Mouse (Mus musculus): ENCODE results near the gene Iqgap1. TPM values are rescaled to one million over a fixed set of nuclear protein-coding genes. Genes with fewer than 3 reads are reported as not detected.

Iqgap1 gene
- total and polyA plus RNA-seq, 2 experiments from 2014 or later: 11.5 to 35.9 TPM

DNA sequence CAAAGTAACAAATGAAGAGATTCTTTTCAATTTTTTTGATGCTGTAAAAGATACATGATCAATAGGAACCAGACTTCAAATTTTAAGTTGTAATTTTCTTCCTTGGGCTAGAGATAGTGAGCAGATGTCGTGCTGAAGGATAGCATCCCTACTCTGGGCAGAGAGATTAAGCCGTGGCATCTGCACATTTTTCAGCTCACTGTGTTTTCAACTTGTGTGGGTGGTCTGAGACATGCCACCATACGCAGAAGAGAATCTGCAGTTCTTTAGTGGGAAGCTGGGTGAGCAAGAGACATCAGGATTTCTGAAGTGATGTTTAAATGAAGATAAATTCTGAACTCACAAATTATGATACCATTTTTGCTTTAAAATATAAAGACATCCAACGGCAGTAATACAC is 19.4 kb downstream of the Iqgap1 start:
- no peak overlapping the region for H3K4me2 ChIP-seq (ENCODE audit: low read depth)
- DNase-seq: no peak
- WGBS: 74% methylated on average over 4 of the region's 4 CpGs

DNA sequence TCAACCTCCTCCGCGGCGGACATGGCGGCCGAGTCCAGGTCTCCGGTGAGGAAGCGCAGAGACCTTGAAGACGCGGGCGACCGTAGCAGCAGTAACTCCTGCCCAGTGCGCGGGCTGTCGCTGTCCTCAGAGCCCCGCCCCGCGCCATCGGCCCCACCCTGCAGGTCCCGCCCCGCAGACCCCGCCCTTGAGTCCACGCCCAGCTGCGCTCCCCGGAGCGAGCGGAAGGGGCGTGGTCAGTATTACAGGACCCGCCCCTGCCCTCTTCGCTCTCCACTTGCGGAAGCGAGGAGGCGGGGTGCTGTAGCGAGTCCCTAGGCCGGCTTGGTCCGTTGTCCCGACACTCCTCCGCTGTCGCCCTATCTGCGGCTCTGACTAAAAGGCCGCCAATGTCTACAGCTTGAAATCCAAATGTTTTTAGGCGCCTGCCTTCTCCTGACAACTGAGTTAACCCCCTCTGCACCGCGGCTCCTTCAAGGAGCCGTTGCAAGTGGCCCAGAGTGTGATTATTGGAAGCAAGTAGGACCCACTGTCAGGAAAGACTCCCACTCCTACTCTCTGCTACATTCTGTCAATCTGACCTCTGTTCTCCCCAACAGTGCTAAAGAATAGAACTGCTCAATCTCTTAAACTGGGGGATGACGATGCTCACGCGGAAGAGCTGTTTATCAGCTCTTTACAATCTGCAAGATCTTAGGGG is 22.5 kb downstream of the Iqgap1 start:
- H3K36me3 ChIP-seq (ENCODE audit: insufficient read depth): peaks cover 15% of the 10 kb centered on the region
- ATAC-seq (peak; percentile 98), DNase-seq (peak; percentile 96)
- peak overlapping the region; percentile 73 for H3K27ac ChIP-seq (ENCODE audit: low read depth, low read length)
- WGBS: under 1% methylated on average over 43 of the region's 47 CpGs
- TF ChIP-seq CTCF (IDR thresholded peaks at IDR 0.05; ENCODE audit: low read depth): peak; percentile 30; the same call in 1 of the 2 replicates
- H3K9me3 ChIP-seq (ENCODE audit: low read length): no peaks in the 10 kb centered on the region
- peaks cover 10% of the 10 kb centered on the region; the same call in 1 of the 2 replicates for H3K4me1 ChIP-seq (ENCODE audit: insufficient read depth)
- peak overlapping the region; percentile 94 for H3K4me3 ChIP-seq (ENCODE audit: low read depth, low read length)
- no peaks in the 10 kb centered on the region for H3K27me3 ChIP-seq (ENCODE audit: insufficient read depth, low read length)
- H3K4me2 ChIP-seq (ENCODE audit: low read depth): peak overlapping the region; percentile 84
- H3K9ac ChIP-seq: peak overlapping the region; percentile 90

More for the DNA sequence above, 19.4 kb downstream of the Iqgap1 start:
- no peak overlapping the region for H3K9ac ChIP-seq
- no peaks in the 10 kb centered on the region for H3K9me3 ChIP-seq (ENCODE audit: low read length)
- H3K4me3 ChIP-seq (ENCODE audit: low read depth, low read length): no peak overlapping the region
- ATAC-seq: no peak
- no peaks in the 10 kb centered on the region for H3K36me3 ChIP-seq (ENCODE audit: insufficient read depth)
- no peak overlapping the region for H3K27ac ChIP-seq (ENCODE audit: low read depth, low read length)
- H3K27me3 ChIP-seq (ENCODE audit: insufficient read depth, low read length): no peaks in the 10 kb centered on the region
- H3K4me1 ChIP-seq (ENCODE audit: insufficient read depth): peaks cover 10% of the 10 kb centered on the region; the same call in 1 of the 2 replicates
- TF ChIP-seq CTCF (IDR thresholded peaks at IDR 0.05; ENCODE audit: low read depth): no peak

DNA sequence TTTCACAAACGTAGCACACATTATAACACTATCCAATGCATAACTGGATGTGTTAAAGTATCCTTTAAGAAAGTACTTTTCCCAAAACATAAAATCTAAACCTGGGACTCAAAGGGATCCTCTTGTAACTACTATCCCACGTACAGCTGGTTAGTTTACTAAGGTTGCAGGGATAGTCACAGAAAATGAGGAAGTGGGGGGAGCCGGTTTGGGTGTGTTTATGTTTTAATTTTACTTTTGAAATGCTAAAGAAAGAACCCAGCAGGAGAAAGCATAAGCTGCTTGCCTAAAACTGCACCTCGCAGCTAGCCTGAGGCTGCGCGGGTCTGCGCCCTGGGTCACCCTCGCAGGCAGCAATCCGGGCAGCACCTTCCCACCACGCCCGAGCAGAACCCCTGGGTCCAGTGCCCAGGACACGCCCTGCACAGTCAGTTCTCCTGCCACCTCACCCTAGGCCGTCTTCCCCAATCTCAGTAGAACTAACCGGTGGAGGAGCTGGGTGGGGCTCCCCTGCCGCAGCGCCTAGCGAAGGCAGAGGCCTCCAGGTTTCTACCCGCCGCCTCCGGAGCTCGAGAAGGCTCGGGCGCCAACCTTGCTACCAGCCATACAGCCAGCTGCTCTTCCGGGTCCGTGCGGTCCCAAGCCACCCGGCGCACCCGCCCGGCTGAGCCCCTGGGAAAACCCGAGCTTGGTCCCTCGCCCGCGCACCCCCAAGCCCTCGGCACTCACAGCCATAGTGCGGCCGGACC is 23.2 kb downstream of the Iqgap1 start:
- H3K27me3 ChIP-seq (ENCODE audit: insufficient read depth, low read length): no peaks in the 10 kb centered on the region
- TF ChIP-seq CTCF (IDR thresholded peaks at IDR 0.05; ENCODE audit: low read depth): no peak
- DNase-seq (peak; percentile 66), ATAC-seq (peak; percentile 71; the same call in 1 of the 2 replicates)
- peak overlapping the region; percentile 90 for H3K9ac ChIP-seq
- H3K4me2 ChIP-seq (ENCODE audit: low read depth): peak overlapping the region; percentile 84
- peaks cover 21% of the 10 kb centered on the region for H3K36me3 ChIP-seq (ENCODE audit: insufficient read depth)
- H3K27ac ChIP-seq (ENCODE audit: low read depth, low read length): peak overlapping the region; percentile 73
- no peaks in the 10 kb centered on the region for H3K9me3 ChIP-seq (ENCODE audit: low read length)
- WGBS: under 1% methylated on average over 37 of the region's 37 CpGs
- H3K4me1 ChIP-seq (ENCODE audit: insufficient read depth): peaks cover 10% of the 10 kb centered on the region; the same call in 1 of the 2 replicates
- peak overlapping the region; percentile 94 for H3K4me3 ChIP-seq (ENCODE audit: low read depth, low read length)

DNA sequence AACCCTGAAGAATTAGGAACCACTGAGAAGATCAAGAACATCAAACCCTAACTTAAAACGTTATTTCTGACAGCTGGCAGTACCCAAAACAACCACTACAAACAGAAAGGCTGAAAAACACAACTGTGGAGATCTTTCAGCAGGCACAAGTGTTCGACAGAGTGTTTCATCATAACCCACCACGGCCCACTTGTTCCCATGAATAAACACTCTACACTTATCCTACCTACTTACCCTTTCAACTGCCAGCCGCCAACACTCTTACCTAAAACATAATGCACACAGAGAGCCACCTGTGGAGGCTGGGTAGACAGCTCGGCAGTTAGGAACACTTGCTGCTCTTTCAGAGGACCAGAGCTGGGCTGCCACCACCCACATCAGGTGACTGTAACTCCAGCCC is 26.5 kb downstream of the Iqgap1 start:
- Histone ChIP-seq H3K27ac (ENCODE audit: low read depth, low read length) (no peak overlapping the region), H3K27me3 (ENCODE audit: insufficient read depth, low read length) (no peaks in the 10 kb centered on the region), H3K9me3 (ENCODE audit: low read length) (no peaks in the 10 kb centered on the region), H3K9ac (no peak overlapping the region), H3K4me2 (ENCODE audit: low read depth) (no peak overlapping the region), H3K4me1 (ENCODE audit: insufficient read depth) (peaks cover 10% of the 10 kb centered on the region; the same call in 1 of the 2 replicates), H3K36me3 (ENCODE audit: insufficient read depth) (peaks cover 30% of the 10 kb centered on the region), H3K4me3 (ENCODE audit: low read depth, low read length) (no peak overlapping the region)
- WGBS: 82% methylated on average over 5 of the region's 5 CpGs
- ATAC-seq (no peak), DNase-seq (no peak)
- no peak for TF ChIP-seq CTCF (IDR thresholded peaks at IDR 0.05; ENCODE audit: low read depth)

DNA sequence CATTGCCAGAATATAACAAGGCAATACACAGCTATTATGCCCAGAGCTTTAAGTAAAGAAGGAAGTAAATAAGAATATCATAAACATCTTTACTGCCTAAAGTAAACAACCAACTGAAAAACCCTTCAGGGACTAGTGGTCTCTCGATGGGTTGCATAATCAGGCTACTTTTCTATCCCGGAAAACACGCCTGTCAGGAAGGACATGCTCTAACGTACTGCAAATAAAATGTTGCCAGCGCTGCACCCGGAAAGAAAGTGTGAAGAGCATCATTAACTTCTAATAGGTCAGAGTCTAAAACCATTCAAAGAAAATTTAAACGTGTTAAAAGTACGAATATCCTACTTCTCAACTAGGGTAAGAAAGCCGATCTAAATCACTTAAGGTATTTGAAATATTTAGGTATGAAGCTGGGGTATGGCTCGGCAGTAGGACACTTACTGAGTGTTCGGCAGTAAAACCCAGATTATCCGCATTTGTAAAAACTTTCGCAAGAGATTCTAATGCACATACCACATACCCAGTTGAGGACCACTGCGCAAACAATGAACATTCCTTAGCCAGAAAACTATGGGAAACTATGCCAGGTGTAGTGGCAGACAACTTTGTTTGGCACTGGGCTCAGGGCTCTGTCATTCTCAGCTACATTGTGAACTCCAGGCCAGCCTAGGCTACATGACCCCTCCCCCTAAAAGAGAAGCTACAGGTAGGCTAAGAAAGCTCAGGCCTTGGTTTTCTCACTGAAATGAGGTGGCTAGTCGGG is 28.8 kb downstream of the Iqgap1 start:
- peaks cover 38% of the 10 kb centered on the region for H3K36me3 ChIP-seq (ENCODE audit: insufficient read depth)
- peaks cover 6% of the 10 kb centered on the region; the same call in 1 of the 2 replicates for H3K4me1 ChIP-seq (ENCODE audit: insufficient read depth)
- H3K9ac ChIP-seq: no peak overlapping the region
- no peaks in the 10 kb centered on the region for H3K27me3 ChIP-seq (ENCODE audit: insufficient read depth, low read length)
- H3K9me3 ChIP-seq (ENCODE audit: low read length): no peaks in the 10 kb centered on the region
- no peak overlapping the region for H3K27ac ChIP-seq (ENCODE audit: low read depth, low read length)
- no peak for ATAC-seq
- no peak for TF ChIP-seq CTCF (IDR thresholded peaks at IDR 0.05; ENCODE audit: low read depth)
- no peak overlapping the region for H3K4me2 ChIP-seq (ENCODE audit: low read depth)
- no peak overlapping the region for H3K4me3 ChIP-seq (ENCODE audit: low read depth, low read length)
- DNase-seq: no peak
- 90% methylated on average over 15 of the region's 15 CpGs for WGBS

DNA sequence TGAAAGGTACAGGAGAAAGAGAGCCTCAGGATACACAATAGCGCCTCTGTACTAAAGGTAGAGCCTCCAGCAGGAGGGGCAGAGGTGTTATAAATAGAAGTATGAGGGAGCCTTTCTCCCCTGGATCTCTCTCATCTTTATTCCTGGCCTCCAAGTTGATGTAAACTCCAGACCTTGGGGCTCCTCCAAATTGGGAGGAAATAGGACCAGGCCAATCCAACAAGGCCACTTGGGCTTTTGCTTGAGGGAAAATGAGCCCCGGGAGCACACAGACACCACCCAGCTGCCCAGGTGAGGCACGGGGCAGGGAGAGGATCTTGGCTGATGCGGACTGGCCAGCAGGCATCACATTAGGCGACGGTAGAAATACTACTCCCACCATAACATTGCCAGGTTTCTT is 29.5 kb downstream of the Iqgap1 start:
- Histone ChIP-seq H3K36me3 (ENCODE audit: insufficient read depth) (peaks cover 38% of the 10 kb centered on the region), H3K9ac (no peak overlapping the region), H3K4me1 (ENCODE audit: insufficient read depth) (no peaks in the 10 kb centered on the region), H3K27ac (ENCODE audit: low read depth, low read length) (no peak overlapping the region), H3K4me2 (ENCODE audit: low read depth) (no peak overlapping the region), H3K27me3 (ENCODE audit: insufficient read depth, low read length) (no peaks in the 10 kb centered on the region), H3K9me3 (ENCODE audit: low read length) (no peaks in the 10 kb centered on the region), H3K4me3 (ENCODE audit: low read depth, low read length) (no peak overlapping the region)
- WGBS: 94% methylated on average over 6 of the region's 6 CpGs
- ATAC-seq: no peak
- no peak for TF ChIP-seq CTCF (IDR thresholded peaks at IDR 0.05; ENCODE audit: low read depth)
- no peak for DNase-seq

Measured in forebrain, postnatal 0 days (tissue).